Mouse (Mus musculus): ENCODE results near the gene Jmjd6.
"Not testable (repeated sequence)": the region's sequence is repeated elsewhere in the genome, so short reads cannot be mapped to it uniquely, and the experiment has no call there.

Gene Jmjd6

GRCm38 (mm10) chr11:116823885-116824284 is 19.4 kb downstream of the Jmjd6 start:
- not testable (repeated sequence) for DNase-seq (ENCODE audit: low spot score)

- DNase-seq (ENCODE audit: low spot score): no peak
Observed at GRCm38 (mm10) chr11:116823255-116823654, 20.0 kb downstream of the Jmjd6 start.

GRCm38 (mm10) chr11:116822626-116823025 is 20.6 kb downstream of the Jmjd6 start:
- no peak for DNase-seq (ENCODE audit: low spot score)

- peak; percentile 55 for DNase-seq (ENCODE audit: low spot score)
Observed at GRCm38 (mm10) chr11:116822215-116822614, 21.0 kb downstream of the Jmjd6 start.

- DNase-seq (ENCODE audit: low spot score): no peak
Observed at GRCm38 (mm10) chr11:116821057-116821940, 21.9 kb downstream of the Jmjd6 start.

GRCm38 (mm10) chr11:116819932-116820593 is 23.2 kb downstream of the Jmjd6 start:
- peak; percentile 63 for DNase-seq (ENCODE audit: low spot score)

- DNase-seq (ENCODE audit: low spot score): no peak
Observed at GRCm38 (mm10) chr11:116818722-116819121, 24.5 kb downstream of the Jmjd6 start.

GRCm38 (mm10) chr11:116817567-116817966 is 25.7 kb downstream of the Jmjd6 start:
- no peak for DNase-seq (ENCODE audit: low spot score)

GRCm38 (mm10) chr11:116816769-116817168 is 26.5 kb downstream of the Jmjd6 start:
- peak; percentile 85 for DNase-seq (ENCODE audit: low spot score)

GRCm38 (mm10) chr11:116814884-116815415 is 28.3 kb downstream of the Jmjd6 start:
- peak; percentile 71 for DNase-seq (ENCODE audit: low spot score)

GRCm38 (mm10) chr11:116814076-116814883 is 29.0 kb downstream of the Jmjd6 start:
- no peak for DNase-seq (ENCODE audit: low spot score)

GRCm38 (mm10) chr11:116813610-116814009 is 29.6 kb downstream of the Jmjd6 start:
- no peak for DNase-seq (ENCODE audit: low spot score)

- DNase-seq (ENCODE audit: low spot score): no peak
Observed at GRCm38 (mm10) chr11:116812793-116813529, 30.3 kb downstream of the Jmjd6 start.

- no peak for DNase-seq (ENCODE audit: low spot score)
Observed at GRCm38 (mm10) chr11:116810983-116811901, 32.0 kb downstream of the Jmjd6 start.

- no peak for DNase-seq (ENCODE audit: low spot score)
Observed at GRCm38 (mm10) chr11:116810528-116810927, 32.7 kb downstream of the Jmjd6 start.

GRCm38 (mm10) chr11:116809520-116809919 is 33.7 kb downstream of the Jmjd6 start:
- DNase-seq (ENCODE audit: low spot score): no peak

- DNase-seq (ENCODE audit: low spot score): no peak
Observed at GRCm38 (mm10) chr11:116808811-116809395, 34.3 kb downstream of the Jmjd6 start.

GRCm38 (mm10) chr11:116807938-116808606 is 35.2 kb downstream of the Jmjd6 start:
- DNase-seq (ENCODE audit: low spot score): peak; percentile 93

- DNase-seq (ENCODE audit: low spot score): no peak
Observed at GRCm38 (mm10) chr11:116807526-116807925, 35.7 kb downstream of the Jmjd6 start.
